Mouse (Mus musculus) liver, adult 2 months (tissue): Measurements from ENCODE around the gene Fam20b.

Source experiments
- CTCF ChIP-seq: fragments of 200-500 bp; IDR thresholded peaks from 2 replicates; pipeline ENCODE4 v1.5.1; 2011; ENCODE audit warnings: low read depth, low read length, control low read depth
- POLR2A ChIP-seq: fragments of 200-500 bp; IDR thresholded peaks from 2 replicates; pipeline ENCODE4 v1.6.1; 2011; ENCODE audit warnings: low read length, control low read depth; ENCODE audit not compliant: insufficient read depth; ENCODE audit errors: extremely low read depth

GRCm38 (mm10) chr1:156668602-156669001 is 50.3 kb downstream of the Fam20b start:
- no peak for TF ChIP-seq POLR2A
- TF ChIP-seq CTCF = no peak
